Mouse (Mus musculus) left cerebral cortex, postnatal 10 days (tissue): Measurements from ENCODE around the gene Stag3. TPM values are rescaled to one million over a fixed set of nuclear protein-coding genes. Genes with fewer than 3 reads are reported as not detected.
A peak's percentile ranks its signal among the peaks of the same experiment; 100 is the strongest.

Experiments used
- DNase-seq, 2 experiments: peaks; one replicate each; pipeline ENCODE4 v3.0.0; 2021 to 2022; ENCODE audit warnings: low spot score in 2 of 2, mixed read lengths in 1 of 2; ENCODE audit errors: extremely low spot score in 1 of 2
- intact Hi-C: fragments of 180-260 bp; cut with DNase I; formaldehyde crosslinking; loops from one replicate; pipeline ENCODE4 v1.15.1; 2025
- total RNA-seq, 2 experiments: library from RNA; stranded (reverse); gene quantifications; 2 replicates each; pipeline ENCODE4 v1.2.3; 2021

Stag3 gene
- total RNA-seq = 1 to 10 TPM; 1.8 to 3.2 TPM

DNA sequence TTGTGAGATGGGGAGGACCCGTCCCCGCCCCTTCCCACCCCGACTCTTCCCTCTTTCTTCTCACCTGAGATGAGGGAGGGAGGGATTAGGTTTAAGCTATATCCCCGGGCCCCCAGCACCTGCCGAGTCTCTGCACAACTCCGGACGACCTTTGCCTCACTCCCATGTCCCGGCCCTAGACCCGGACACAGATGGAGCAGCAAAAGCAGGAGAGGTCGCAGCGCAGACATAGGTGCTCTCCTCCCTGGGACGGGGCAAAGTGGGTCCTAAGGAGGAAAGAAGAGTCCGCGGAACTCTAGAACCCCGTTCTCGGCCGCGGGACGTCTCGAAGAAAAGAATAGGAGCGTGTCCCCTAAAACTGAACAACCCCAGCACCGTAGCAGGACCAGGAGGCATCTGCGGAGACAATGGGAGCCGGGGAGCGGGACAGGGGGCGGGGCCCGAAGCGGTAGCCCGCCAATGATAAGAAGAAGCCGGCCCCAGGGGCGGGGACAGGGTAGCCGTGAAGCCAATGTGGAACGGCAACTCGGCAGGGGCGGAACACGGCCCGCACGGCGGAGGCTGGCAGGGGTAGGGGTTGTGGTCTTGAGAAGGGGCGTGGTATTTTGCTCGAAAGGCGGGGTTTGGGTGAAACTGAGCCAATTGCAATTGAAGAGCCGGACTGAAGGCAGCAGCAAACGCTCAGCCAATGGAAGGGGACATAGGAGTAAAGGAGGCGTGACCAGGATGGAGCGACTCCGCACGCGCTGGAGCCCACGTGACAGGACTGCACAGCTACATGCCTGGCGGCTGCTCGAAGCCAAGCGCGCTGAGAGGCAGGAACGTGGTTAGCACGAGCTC, at the start of gene Stag3, which contains the start of the genes Gm43720 and Gpc2:
Gene Stag3 (plus strand): TSS at position 656 of the 840 bp plus-strand sequence.
Gene Gm43720 (minus strand): TSS at position 374 of the 840 bp plus-strand sequence.
Gene Gpc2 (minus strand): TSS at position 421 of the 840 bp plus-strand sequence.
- intact Hi-C loops = no loop called here

DNA sequence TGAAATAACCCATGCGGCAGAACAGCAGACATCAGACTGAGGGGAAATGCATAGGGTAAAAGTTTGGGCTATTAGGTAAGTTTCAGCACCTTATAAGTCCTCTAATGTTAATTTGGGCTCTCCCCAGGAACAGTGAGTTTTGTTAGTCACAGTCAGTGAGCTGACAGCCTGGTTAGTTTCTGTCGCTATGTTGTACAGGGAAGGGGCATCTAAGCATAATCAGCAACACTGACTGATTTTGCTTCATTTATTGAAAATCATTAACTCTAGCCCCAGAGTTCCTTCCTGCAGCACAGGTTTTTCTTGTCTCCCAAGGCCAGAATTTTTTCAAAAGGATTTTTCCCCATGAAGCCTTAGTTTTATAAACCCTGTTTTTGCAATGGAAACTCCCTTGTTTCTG, 46.3 kb upstream of the Stag3 start:
- no peak for DNase-seq
- intact Hi-C loops = no loop called here

More for the DNA sequence above, at the start of gene Stag3, which contains the start of the genes Gm43720 and Gpc2:
- peak; percentile 90 to 95 for DNase-seq

DNA sequence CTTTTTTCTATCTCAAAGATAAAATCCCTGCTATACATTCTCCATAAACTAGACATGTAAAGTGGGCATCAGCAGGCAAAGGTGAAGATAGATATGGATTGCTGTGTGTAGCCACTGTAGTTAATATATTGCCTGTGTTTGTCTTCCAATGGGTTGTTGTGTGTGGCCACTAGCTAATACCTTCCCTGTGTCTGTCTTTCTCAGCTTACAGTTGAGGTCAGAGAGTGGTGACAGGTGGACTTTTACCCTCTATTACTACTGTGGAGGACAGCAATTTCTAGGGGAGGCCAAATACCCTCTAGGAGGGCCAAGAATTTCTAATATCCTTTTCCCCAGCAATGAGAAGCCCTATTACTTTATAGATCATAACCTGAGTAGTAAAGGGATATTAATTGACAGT, 45.8 kb upstream of the Stag3 start:
- intact Hi-C loops = no loop called here
- DNase-seq = no peak

DNA sequence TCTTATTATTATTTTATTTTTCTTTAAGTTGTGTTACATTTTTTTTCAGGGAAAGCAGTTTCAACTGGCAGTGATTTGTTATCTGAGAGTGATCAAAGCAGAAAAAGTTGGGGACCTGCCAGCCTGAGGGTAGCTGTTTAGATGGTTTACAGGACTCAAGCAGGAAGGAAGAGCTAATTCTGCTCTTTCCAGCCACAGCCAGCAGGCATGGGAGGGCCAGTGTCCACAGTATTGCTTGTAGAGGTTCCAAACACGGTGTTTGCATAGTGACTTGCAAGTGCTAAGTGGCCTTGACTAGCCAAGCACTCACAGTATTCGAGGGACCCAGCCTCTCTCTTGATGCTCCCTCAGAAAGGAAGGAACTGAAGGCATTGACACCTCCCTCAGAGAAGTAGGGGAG, 38.5 kb upstream of the Stag3 start:
- intact Hi-C loops = no loop called here
- no peak for DNase-seq

DNA sequence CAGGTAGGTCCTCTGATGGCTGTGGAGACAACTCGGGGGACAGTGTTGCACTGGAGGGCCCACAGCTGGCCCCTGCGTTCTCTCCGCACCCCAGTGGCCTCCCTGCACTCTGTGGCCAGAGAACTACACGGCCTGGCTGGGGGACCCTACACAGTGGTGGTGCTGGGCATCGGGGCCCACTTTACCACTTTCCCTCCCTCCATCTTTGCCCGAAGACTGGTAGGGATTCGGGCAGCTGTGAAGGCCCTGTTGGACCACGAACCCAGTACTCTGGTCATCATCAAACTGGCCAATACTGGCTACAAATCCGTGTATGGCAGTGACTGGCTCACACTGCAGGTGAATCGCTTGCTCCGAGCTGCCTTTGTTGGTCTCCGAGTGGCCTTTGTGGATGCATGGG, 28.9 kb upstream of the Stag3 start:
- DNase-seq = no peak
- intact Hi-C loops = no loop called here

DNA sequence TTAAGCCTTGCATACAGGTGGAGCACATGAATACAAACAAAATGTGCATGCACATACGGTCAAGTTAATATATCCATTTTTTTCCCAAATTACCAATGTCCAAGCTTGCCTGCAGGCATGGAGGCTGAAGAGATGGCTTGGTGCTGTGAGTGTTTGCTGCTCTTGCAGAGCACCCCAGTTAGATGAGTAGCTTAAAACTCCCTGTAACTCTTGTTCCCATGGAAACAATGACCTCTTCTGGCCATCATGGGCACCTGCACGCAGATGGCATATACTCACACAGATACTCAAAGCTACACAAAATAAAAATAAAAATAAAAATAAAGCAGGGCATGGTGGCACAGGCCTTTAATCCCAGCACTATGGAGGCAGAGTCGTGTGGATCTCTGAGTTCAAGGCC, 27.0 kb upstream of the Stag3 start:
- intact Hi-C loops = loop anchor here (2.0 kb wide), 1 partner anchor 52 kb away; no protein-coding TSS in a partner anchor
- DNase-seq = no peak

DNA sequence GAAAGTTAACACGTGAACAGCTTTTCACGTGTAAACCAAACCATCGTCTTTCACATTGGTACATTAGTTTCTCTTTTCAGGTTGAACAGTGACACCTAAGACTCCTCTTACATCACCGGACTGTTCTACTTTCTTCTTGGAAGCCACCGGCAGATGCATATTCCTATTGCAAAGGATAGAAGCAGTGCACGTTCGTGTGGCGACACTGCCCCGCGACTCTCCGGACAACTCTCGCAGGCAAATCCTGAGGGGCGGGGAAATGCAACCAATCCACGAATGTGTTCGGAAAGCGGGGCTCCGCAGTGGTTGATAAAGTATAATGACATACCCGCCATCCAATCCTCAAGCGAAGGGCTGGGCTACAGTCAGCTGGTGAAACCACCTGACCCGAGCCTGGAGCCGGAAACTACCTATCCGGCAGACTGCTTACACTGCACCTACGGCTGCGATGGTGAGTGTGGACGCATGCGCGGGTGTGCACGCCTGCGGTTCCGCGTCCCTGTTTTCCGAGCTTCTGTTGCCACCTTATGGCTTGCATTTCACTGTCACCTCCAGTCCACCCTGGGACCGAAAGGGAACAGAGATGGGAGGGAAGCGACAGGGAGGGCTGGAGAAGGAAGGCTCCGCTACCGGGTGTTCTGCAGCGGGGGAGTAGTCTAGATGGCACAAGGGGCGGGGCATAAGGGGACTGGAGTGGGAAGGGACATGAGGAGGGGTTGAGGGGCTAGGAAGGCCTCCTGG, 24.5 kb upstream of the Stag3 start, which contains the start of gene Lamtor4:
Gene Lamtor4 (plus strand): TSS at position 130 of the 741 bp plus-strand sequence.
- intact Hi-C loops = no loop called here
- peak; percentile 95 to 98 for DNase-seq

DNA sequence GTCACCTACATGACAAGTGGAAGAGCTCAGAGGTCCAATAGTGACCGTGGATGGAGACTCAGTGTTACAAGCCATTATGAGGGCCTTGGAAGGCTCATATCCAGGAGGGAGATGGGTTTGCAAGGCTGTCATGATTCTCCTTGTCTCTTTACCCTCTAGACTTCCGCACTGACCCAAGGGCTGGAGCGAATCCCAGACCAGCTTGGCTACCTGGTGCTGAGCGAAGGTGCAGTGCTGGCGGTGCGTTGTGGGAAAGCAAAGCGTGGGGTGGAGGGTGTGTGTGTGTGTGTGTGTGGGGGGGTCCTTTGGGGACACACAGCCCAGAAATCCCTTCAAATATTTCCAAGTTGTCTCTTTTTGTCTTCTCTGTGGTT, 24.0 kb upstream of the Stag3 start:
- intact Hi-C loops = no loop called here
- no peak for DNase-seq

DNA sequence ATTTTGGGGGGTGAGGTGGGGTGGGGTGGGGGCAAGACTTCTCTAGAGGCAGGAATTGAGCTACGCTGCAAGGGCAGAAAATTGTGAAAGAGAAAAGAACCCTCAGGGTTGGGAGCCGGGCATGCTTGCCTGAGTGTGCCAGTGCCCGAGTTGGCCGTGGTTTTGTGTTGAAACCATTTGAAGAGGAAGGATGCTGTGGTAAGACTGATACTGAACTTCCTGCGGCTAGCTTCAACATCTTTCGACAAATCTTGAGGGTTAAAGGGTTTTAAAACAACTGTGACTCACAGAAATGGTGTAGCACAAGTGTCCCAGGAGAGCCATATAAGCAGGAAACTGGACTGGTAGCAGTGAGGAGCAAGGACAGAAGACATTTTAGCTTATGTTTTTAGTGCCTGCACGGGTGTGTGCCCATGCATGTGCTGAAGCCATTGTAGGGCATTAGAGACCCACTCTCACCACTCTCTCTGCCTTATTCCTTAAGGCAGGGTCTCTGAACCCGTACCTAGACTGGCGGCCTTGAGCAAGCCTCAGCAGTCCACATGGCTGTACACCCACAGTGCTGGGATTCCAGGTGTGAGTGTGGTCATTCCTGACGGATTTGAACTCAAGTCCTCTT, 23.0 kb upstream of the Stag3 start:
- DNase-seq = no peak
- intact Hi-C loops = no loop called here

DNA sequence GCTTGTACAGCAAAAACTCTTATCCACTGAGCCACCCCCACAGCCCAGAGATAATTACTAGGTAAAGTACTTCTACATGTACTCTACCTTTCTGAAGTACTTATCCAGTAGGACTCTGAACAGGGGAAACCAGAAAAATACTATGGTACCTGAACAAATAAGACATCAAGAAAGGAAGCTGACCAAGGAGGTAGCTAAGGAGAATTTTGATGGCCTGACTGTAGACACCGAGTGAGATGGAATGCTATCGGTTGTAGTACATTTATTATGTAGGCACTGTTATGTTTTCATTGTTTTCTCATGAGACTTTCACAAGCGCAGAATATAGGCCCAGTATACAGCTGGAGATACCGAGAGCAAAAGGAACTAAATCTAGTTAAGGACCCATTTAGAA, 22.5 kb upstream of the Stag3 start:
- no peak for DNase-seq
- intact Hi-C loops = no loop called here

DNA sequence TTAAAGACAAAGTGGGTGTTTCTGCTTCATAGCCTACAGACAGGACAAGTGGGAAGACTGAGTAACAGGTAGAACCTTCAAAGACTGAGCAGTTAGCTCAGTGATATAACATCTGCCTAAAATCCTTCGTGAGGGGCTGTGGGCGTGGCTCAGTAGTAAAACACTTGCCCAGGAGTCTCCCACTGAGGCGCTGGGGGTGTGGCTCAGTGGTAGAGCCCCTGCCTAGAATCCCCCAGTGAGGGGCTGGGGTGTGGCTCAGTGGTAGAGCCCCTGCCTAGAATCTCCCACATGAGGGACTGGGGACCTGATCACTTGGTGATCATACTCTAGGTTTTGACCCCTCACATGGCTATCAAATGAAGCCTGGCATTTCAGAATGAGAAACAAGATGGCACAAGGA, 22.0 kb upstream of the Stag3 start:
- intact Hi-C loops = no loop called here
- DNase-seq = no peak

DNA sequence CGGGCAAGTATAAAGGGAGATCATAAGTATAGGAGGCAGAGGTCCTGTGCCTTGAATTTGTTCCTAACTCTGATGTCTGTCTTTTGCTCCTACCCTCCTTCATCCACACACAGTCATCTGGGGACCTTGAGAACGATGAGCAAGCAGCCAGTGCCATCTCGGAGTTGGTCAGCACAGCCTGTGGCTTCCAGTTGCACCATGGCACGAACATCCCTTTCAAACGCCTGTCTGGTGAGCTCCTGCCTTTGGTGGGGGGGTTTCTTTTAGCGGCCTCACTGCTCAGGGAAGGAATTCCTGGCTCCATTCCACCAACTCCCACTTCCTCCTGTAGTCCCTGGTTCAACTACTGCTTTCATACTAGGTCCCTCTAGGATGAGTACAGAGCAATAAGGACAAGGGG, 21.5 kb upstream of the Stag3 start:
- intact Hi-C loops = no loop called here
- DNase-seq = no peak

DNA sequence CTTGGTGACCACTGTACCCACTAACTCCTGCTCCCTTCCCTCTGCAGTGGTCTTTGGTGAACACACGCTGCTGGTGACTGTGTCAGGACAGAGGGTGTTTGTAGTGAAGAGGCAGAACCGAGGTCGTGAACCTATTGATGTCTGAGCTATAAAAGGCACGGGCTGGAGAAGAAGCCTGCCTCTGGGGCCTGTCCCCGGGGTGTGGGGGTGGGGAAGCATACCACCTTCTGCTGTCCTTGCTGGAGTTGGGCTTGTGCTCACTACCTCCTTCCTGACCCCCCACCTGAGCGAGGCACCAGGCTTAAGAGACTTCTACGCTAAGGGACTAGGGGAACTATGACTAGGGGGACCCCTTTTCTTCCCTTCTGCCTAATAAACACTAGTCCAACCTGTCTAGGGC, 21.0 kb upstream of the Stag3 start:
- no peak for DNase-seq
- intact Hi-C loops = no loop called here

DNA sequence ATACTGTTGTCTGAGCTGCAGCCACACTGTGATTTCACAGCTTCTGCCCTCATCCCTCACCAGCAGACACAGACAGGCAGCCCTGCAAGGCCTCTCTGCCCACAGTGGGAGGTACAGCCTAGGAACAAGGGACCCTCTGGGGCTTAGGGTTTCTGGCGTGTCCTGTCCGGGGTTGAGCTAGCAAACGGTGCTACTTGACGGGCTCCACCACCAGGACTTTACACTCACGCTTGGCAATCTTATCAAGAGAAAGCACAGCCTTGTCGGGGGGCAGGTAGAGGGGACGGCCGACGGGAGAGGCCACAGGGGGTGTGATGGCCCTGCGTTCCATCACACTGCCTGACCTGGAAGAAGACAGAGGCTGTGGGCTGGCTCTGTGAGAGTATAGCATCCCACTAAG, 20.0 kb upstream of the Stag3 start:
- no peak for DNase-seq
- intact Hi-C loops = loop anchor here (5.0 kb wide), 1 partner anchor 182 kb away; the partner anchor contains the start of gene Zfp157

DNA sequence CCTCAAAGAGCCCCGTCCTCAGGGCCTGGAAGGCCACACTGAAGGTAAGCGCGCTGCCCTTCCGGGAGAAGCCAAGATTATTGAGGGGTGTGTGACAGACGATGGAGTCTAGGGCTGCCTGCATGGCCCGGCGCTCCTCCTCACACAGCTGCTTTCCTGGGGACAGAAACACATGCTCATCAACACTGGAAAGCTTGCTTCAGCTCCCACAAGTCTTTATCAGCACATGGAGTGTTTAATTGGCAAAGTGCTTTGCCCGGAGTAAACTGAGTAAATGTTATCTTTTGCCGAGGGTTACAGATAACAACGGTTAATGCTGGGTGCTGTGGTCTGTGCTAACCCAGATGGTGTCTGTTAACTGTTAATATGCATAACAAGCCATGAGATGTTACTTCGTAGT, 19.2 kb upstream of the Stag3 start:
- intact Hi-C loops = loop anchor here (5.0 kb wide), 1 partner anchor 181 kb away; the partner anchor contains the start of gene Zfp157
- no peak for DNase-seq

DNA sequence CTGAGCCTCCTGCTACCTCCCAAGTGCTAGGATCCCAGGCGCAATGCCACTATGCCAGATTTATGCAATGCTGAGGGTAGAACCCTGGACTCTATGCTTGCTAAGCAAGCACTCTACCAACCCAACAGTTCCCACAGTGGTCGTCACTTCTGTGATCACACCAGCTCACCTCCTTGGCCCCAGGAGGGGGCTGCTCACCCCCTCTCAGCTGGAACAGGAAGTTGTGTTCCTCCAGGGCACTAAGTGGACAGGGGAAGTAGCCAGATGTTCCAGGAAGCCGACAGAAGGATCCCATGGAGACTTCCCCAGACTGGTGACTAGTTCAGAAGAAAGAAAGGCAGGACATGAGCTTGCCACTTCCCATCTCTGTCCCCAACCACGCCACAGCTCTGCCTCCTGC, 18.0 kb upstream of the Stag3 start:
- intact Hi-C loops = loop anchor here (5.0 kb wide), 1 partner anchor 180 kb away; the partner anchor contains the start of gene Zfp157
- DNase-seq = no peak

DNA sequence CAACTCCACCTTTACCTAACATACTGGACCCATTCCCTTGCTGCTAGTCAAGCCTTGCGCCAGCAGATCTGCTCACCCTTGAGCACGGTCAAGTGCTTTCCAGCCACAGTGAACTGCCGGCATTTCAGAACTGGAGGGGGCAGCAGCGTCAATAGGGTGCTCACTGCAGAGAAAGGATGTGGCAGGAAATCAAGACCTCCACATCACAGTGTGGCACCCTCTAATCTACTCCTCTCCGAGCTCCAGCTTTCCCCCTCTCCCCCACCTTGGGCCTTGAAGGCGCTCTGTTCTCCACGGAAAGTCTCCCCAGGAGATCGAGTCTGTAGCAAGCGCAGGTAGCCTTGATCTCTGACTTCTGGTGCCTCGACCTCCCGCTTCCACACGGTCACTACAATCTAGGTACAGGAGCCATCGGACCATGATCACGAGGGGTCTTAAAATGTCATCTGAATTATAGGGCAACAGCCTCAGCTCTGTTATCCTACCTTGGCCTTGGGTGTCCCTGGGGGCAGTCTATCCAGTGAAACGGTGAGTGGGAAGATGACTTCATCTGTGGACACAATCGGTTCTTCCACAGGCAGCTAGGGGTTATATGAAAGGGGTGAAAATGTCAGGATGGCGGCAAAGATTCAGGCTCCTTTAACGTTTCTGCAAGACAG, 17.3 kb upstream of the Stag3 start:
- intact Hi-C loops = loop anchor here (5.0 kb wide), 1 partner anchor 180 kb away; the partner anchor contains the start of gene Zfp157
- no peak for DNase-seq
